ENCODE assay signal across 14 mouse cellular contexts in genomic region chr12:103341212-103341611, GRCm38 (mm10). TPM values are rescaled to one million over a fixed set of nuclear protein-coding genes. Genes with fewer than 3 reads are reported as not detected.
DNase-seq lines count a peak whose midpoint lies in the region; ATAC-seq and TF ChIP-seq lines count a peak whose summit lies in the region.
"Had no signal": no experiment of that assay in that cellular context is flagged by ENCODE, and none has a peak within 500 bp of the region (broad histone marks: within the 10 kb centered on the region; RNA-seq: fewer than 3 reads in every experiment).

No protein-coding gene starts in this region.

- WGBS in intestine, postnatal 0 days: 78% methylated on average over 5 of the region's 5 CpGs
- 84% methylated on average over 5 of the region's 5 CpGs for WGBS in forebrain, embryonic 15.5 days

- no peaks in the 10 kb centered on the region for H3K9me3 ChIP-seq in intestine, postnatal 0 days (ENCODE audit: control insufficient read depth)
- no peaks in the 10 kb centered on the region for H3K9me3 ChIP-seq in forebrain, embryonic 15.5 days
- H3K9me3 ChIP-seq: lung, embryonic 15.5 days; neural tube, embryonic 13.5 days had no signal

- no peaks in the 10 kb centered on the region; the same call in 1 of the 2 replicates for H3K36me3 ChIP-seq in intestine, postnatal 0 days (ENCODE audit: control insufficient read depth, insufficient read depth)
- H3K36me3 ChIP-seq in forebrain, embryonic 15.5 days: no peaks in the 10 kb centered on the region
- H3K36me3 ChIP-seq: lung, embryonic 15.5 days; neural tube, embryonic 13.5 days had no signal

- peak; percentile 59 for ATAC-seq in granulocyte monocyte progenitor cell, adult 5-6 weeks (replicated peaks; ENCODE audit: poor library complexity, severe bottlenecking)
- ATAC-seq in intestine, postnatal 0 days: no peak
- ATAC-seq in forebrain, embryonic 15.5 days (replicated peaks): no peak
- ATAC-seq: hindbrain, embryonic 16.5 days had no signal

- no peak overlapping the region for H3K4me3 ChIP-seq in intestine, postnatal 0 days (ENCODE audit: low read depth, low read length)
- H3K4me3 ChIP-seq in forebrain, embryonic 15.5 days: no peak overlapping the region
- H3K4me3 ChIP-seq: lung, embryonic 15.5 days; neural tube, embryonic 13.5 days had no signal

- H3K27me3 ChIP-seq in intestine, postnatal 0 days (replicated peaks; ENCODE audit: control insufficient read depth, insufficient read depth, low read length): no peaks in the 10 kb centered on the region
- no peaks in the 10 kb centered on the region for H3K27me3 ChIP-seq in forebrain, embryonic 15.5 days
- H3K27me3 ChIP-seq: lung, embryonic 15.5 days; neural tube, embryonic 13.5 days had no signal

- H3K27ac ChIP-seq in intestine, postnatal 0 days (ENCODE audit: low read depth, low read length): no peak overlapping the region
- H3K27ac ChIP-seq in forebrain, embryonic 15.5 days (replicated peaks): no peak overlapping the region
- H3K27ac ChIP-seq: lung, embryonic 15.5 days; neural tube, embryonic 13.5 days had no signal

- no peak for TF ChIP-seq CTCF in intestine, postnatal 0 days (IDR thresholded peaks at IDR 0.05; ENCODE audit: low read depth)

- DNase-seq in heart, adult 11 months: peak; percentile 95
- DNase-seq in heart, adult 8-10 months (ENCODE audit: low spot score): no peak
- DNase-seq in 416B (ENCODE audit: low read depth): peak; percentile 77
- peak; percentile 34 for DNase-seq in spleen, adult 12 weeks (ENCODE audit: low spot score)
- no peak for DNase-seq in ovary, adult 18-20 months (ENCODE audit: low spot score)
- DNase-seq: cerebellum, adult 9-11 months had no signal

- H3K4me1 ChIP-seq in intestine, postnatal 0 days (replicated peaks; ENCODE audit: control insufficient read depth, insufficient read depth, low read length): no peaks in the 10 kb centered on the region
- no peaks in the 10 kb centered on the region for H3K4me1 ChIP-seq in forebrain, embryonic 15.5 days
- H3K4me1 ChIP-seq: lung, embryonic 15.5 days; neural tube, embryonic 13.5 days had no signal

- no peak overlapping the region for H3K4me2 ChIP-seq in intestine, postnatal 0 days (replicated peaks; ENCODE audit: low read depth)
- no peak overlapping the region for H3K4me2 ChIP-seq in forebrain, embryonic 15.5 days (replicated peaks)
- H3K4me2 ChIP-seq: lung, embryonic 15.5 days; neural tube, embryonic 13.5 days had no signal

- no peak overlapping the region for H3K9ac ChIP-seq in intestine, postnatal 0 days (ENCODE audit: low read depth, low read length)
- no peak overlapping the region for H3K9ac ChIP-seq in forebrain, embryonic 15.5 days (replicated peaks)
- H3K9ac ChIP-seq: lung, embryonic 15.5 days; neural tube, embryonic 13.5 days had no signal

RNA-seq across cellular contexts. Expression of gene Asb2, which starts 14.6 kb away (rescaled TPM):
- 100 to 1,000 TPM; 485 to 583 (median 548) TPM for total RNA-seq in heart, adult 8-10 months (2022)
- total RNA-seq in granulocyte monocyte progenitor cell, adult 5-6 weeks (2014; fragmentation: Nextera tagmentation): not detected in 2 replicates
- 0.41 TPM in 1 of 2 replicates, not detected in the other for total RNA-seq in granulocyte monocyte progenitor cell, adult 5-6 weeks (2017)
- 15.1 and 18.5 TPM in 2 replicates for polyA plus RNA-seq in intestine, postnatal 0 days (2015; fragmentation: Nextera tagmentation; extraction: Ambion mirVana)
- 0.55 and 0.74 TPM in 2 replicates for polyA plus RNA-seq in forebrain, embryonic 15.5 days (2015; fragmentation: Nextera tagmentation; extraction: Ambion mirVana)

RNA-seq across cellular contexts. Expression of gene Fam181a, which starts 30.4 kb away (rescaled TPM):
- total RNA-seq in heart, adult 8-10 months (2022): not detected
- not detected in 2 replicates for total RNA-seq in granulocyte monocyte progenitor cell, adult 5-6 weeks (2014; fragmentation: Nextera tagmentation)
- not detected in 2 replicates for total RNA-seq in granulocyte monocyte progenitor cell, adult 5-6 weeks (2017)
- not detected in 2 replicates for polyA plus RNA-seq in intestine, postnatal 0 days (2015; fragmentation: Nextera tagmentation; extraction: Ambion mirVana)
- polyA plus RNA-seq in forebrain, embryonic 15.5 days (2015; fragmentation: Nextera tagmentation; extraction: Ambion mirVana): 4.0 TPM in 2 replicates
- total RNA-seq: adrenal gland, adult 18-20 months; gastrocnemius, postnatal 4 days had no signal
- polyA plus RNA-seq: lung, embryonic 15.5 days had no signal

RNA-seq across cellular contexts. Expression of gene Otub2, which starts 47.3 kb away (rescaled TPM):
- 1 to 10 TPM; 2.5 to 4.2 (median 3.5) TPM for total RNA-seq in heart, adult 8-10 months (2022)
- total RNA-seq in granulocyte monocyte progenitor cell, adult 5-6 weeks (2014; fragmentation: Nextera tagmentation): 0.56 and 0.66 TPM in 2 replicates
- total RNA-seq in granulocyte monocyte progenitor cell, adult 5-6 weeks (2017): 0.67 and 0.78 TPM in 2 replicates
- 1.8 and 2.3 TPM in 2 replicates for polyA plus RNA-seq in intestine, postnatal 0 days (2015; fragmentation: Nextera tagmentation; extraction: Ambion mirVana)
- polyA plus RNA-seq in forebrain, embryonic 15.5 days (2015; fragmentation: Nextera tagmentation; extraction: Ambion mirVana): 19.2 and 21.9 TPM in 2 replicates

Comparison
In these comparisons a context has a peak if more than half of its experiments do, and no peak if none do; other contexts are left out.
1. DNase-seq: peak in heart, adult 11 months (single experiment), 416B (single experiment) and spleen, adult 12 weeks (single experiment); none in heart, adult 8-10 months (single experiment) and ovary, adult 18-20 months (single experiment).
2. RNA of gene Asb2, which starts 14.6 kb away (total RNA-seq): 485 to 583 TPM in heart, adult 8-10 months; 0.41 TPM in granulocyte monocyte progenitor cell, adult 5-6 weeks; every median in the first group is over 100 times any median in the second.